Mouse (Mus musculus) cerebellum, adult 11 months (tissue): ENCODE data around the gene Bpifb4.

Experiments
- DNase-seq: peaks from one replicate; pipeline ENCODE4 v3.0.0; 2022

Bpifb4 gene

DNA sequence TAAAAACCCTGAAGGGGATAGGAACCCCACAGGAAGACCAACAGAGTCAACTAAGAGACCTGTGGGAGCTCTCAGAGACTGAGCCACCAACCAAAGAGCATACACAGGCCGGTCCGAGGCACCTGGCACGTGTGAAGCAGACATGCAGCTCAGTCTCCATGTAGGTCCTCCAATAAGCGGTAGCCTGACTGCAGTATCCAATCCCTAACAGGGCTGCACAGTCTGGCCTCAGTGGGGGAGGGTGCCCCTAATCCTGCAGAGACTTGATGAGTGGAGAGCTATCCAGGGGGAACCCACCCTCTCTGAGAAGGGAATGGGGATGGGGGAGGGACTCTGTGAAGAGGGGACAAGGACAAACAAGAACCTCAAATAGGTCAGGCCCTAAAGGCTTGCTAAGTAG lies 67.7 kb downstream of the Bpifb4 start:
- DNase-seq = no peak

DNA sequence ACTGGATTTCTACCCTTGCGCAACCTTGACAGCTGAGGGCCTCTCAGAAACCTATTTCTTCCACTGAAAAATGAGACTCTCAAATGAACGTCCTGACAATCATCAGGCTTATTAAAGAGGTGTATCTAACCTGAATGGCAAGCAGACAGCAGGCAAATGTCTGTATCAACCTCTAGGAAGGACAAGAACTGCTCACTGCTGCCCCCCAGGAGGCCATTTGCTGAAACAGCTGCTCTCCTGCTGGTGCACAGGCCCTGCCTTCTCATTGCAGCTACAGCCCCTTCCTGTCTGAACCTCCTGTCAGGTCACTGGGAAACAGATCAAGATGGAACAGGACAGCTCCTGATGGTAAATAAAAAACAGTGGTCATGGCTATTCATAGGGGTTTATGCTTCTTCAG lies 68.3 kb downstream of the Bpifb4 start:
- no peak for DNase-seq

DNA sequence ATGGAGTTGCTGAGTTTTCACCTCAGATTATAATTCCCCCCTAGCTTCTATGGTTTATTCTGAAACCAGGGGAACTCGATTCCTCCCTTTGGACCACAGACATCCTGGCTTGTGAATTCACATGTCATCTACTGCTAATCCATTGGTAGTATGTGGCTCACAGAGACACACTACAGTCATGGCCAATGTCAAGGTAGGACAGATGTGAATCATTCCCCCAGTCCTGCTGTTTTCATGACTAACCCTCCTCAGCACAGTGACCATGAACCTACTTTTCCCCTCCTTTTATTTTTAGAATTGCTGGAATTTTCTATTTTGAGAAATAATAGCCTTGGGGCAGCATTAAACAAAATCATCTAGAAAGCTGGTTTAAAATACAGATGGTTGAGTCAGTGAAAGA lies 69.4 kb downstream of the Bpifb4 start:
- DNase-seq = no peak

DNA sequence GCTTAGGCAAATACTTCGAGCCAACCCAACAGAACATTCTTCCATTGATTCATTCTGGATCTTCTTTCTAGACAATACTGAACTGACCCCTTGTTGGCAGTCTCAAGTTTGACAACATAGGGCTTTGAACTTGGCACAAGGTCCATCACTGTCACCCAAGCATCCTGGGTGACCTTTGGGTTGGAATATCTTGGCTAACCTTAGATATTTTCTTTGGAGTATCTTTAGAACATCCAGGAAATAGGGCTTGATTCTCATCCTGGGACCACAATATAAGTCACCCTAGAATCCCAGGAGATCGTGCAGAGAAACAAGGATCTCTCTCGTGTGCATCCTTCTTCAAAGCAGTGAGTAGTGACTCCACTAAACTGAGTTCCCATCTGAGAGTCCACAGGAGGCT lies 70.0 kb downstream of the Bpifb4 start, which contains the start of gene Bpifa2:
Gene Bpifa2 (plus strand): TSS at position 301 of the 400 bp plus-strand sequence.
- no peak for DNase-seq
